Mouse (Mus musculus) embryonic stem cell, embryonic (primary cell): ENCODE results near the gene Apopt1.

Source experiments
- CTCF ChIA-PET, 4 experiments: fragments of 300-600 bp in 2 of 4; fragments of 350-600 bp in 2 of 4; sonication (Branson Sonifier 250); formaldehyde crosslinking; loops; one replicate each; lab custom pipeline; 2022; ENCODE audit warnings: inconsistent platforms in 2 of 4; lab: Charles Lee
- POLR2A ChIA-PET, 4 experiments: fragments of 300-600 bp in 2 of 4; fragments of 350-600 bp in 2 of 4; sonication (Branson Sonifier 250); formaldehyde crosslinking; loops; one replicate each; lab custom pipeline; 2022; ENCODE audit warnings: antibody characterized with exemption in 4 of 4, inconsistent platforms in 1 of 4; lab: Charles Lee

Apopt1 gene

GRCm38 (mm10) chr12:111674850-111675486 is 38.1 kb upstream of the Apopt1 start:
- ChIA-PET POLR2A (interaction anchor here (0.6 to 31.4 kb wide), 36 partner anchors 0 to 510 kb away, joined by 3 to 1165 read pairs (median 4); partner anchors contain the start of genes Eif5 (in 3 of the 4), Ckb (in 2 of the 4), Trmt61a (in 2 of the 4) and Apopt1 (in 1 of the 4)), CTCF (interaction anchor here in 3 of 4 experiments (0.6 to 1.7 kb wide), 8 partner anchors 11 to 250 kb away, joined by 4 to 9 read pairs (median 4); no protein-coding TSS in a partner anchor)

GRCm38 (mm10) chr12:111675797-111676580 is 37.1 kb upstream of the Apopt1 start:
- ChIA-PET POLR2A (interaction anchor here (0.5 to 31.4 kb wide), 36 partner anchors 1 to 1320 kb away, joined by 3 to 1165 read pairs (median 5); partner anchors contain the start of genes Eif5 (in 3 of the 4), Ckb (in 2 of the 4), Trmt61a (in 2 of the 4) and Apopt1 (in 1 of the 4)), CTCF (interaction anchor here (1.0 to 1.7 kb wide), 7 partner anchors 8 to 250 kb away, joined by 3 to 5 read pairs (median 4); no protein-coding TSS in a partner anchor)

DNA sequence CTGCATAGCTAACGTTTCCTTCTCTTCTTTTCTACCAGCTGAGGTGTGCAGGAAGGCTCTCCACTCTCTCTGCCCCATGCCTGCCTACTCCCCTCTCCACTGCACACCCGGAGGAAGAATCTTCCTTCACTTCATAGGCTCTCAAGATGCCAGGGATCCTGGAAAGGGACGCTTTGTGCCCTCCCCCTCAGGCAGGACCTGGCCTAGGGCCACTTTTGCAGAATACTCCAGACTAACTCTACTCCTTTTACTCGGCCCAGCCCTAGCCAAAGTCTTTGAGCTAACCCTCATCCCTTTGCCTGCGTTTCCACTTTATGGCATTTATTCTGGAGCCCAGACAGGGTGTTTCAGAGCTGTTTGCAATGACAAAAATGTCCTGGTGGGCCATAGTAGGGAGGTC is 35.6 kb upstream of the Apopt1 start:
- ChIA-PET CTCF (interaction anchor here in 3 of 4 experiments (0.7 to 2.4 kb wide), 4 partner anchors 9 to 19 kb away, joined by 3 to 12 read pairs (median 5); no protein-coding TSS in a partner anchor), POLR2A (interaction anchor here in 3 of 4 experiments (0.8 to 31.4 kb wide), 21 partner anchors 3 to 260 kb away, joined by 3 to 1165 read pairs (median 10); partner anchors contain the start of genes Ckb (in 2 of the 3), Eif5 (in 2 of the 3), Trmt61a (in 2 of the 3) and Apopt1 (in 1 of the 3))

- ChIA-PET CTCF (interaction anchor here (0.7 to 2.4 kb wide), 11 partner anchors 9 to 61 kb away, joined by 3 to 12 read pairs (median 5); no protein-coding TSS in a partner anchor), POLR2A (interaction anchor here in 3 of 4 experiments (0.7 to 31.4 kb wide), 32 partner anchors 3 to 260 kb away, joined by 3 to 1165 read pairs (median 6); partner anchors contain the start of genes Ckb (in 2 of the 3), Eif5 (in 2 of the 3), Trmt61a (in 2 of the 3) and Xrcc3 (in 2 of the 3))
Measured at GRCm38 (mm10) chr12:111677882-111678669, 35.0 kb upstream of the Apopt1 start, which contains the start of gene Trmt61a. TSS of gene Trmt61a (plus strand) at chr12:111678105.

- CTCF ChIA-PET: interaction anchor here (0.8 to 2.4 kb wide), 10 partner anchors 8 to 60 kb away, joined by 3 to 12 read pairs (median 3); no protein-coding TSS in a partner anchor
- POLR2A ChIA-PET: interaction anchor here (0.6 to 31.4 kb wide), 31 partner anchors 4 to 436 kb away, joined by 3 to 1165 read pairs (median 5); partner anchors contain the start of genes Ckb (in 2 of the 4), Eif5 (in 2 of the 4), Trmt61a (in 2 of the 4) and Zfyve21 (in 2 of the 4)
Measured at GRCm38 (mm10) chr12:111678670-111678933, 34.5 kb upstream of the Apopt1 start.

GRCm38 (mm10) chr12:111678997-111679396 is 34.1 kb upstream of the Apopt1 start:
- CTCF ChIA-PET: interaction anchor here (0.8 to 2.4 kb wide), 11 partner anchors 8 to 60 kb away, joined by 3 to 12 read pairs (median 3); no protein-coding TSS in a partner anchor
- POLR2A ChIA-PET: interaction anchor here (0.6 to 31.4 kb wide), 32 partner anchors 4 to 437 kb away, joined by 3 to 1165 read pairs (median 5); partner anchors contain the start of genes Ckb (in 2 of the 4), Eif5 (in 2 of the 4), Trmt61a (in 2 of the 4) and Zfyve21 (in 2 of the 4)

- ChIA-PET CTCF (interaction anchor here in 3 of 4 experiments (0.6 to 1.2 kb wide), 3 partner anchors 16 to 347 kb away, joined by 4 to 14 read pairs (median 5); no protein-coding TSS in a partner anchor), POLR2A (interaction anchor here in 3 of 4 experiments (0.7 to 31.4 kb wide), 12 partner anchors 5 to 964 kb away, joined by 3 to 1165 read pairs (median 25); partner anchors contain the start of genes Ckb (in 2 of the 3), Trmt61a (in 2 of the 3), Siva1 (in 1 of the 3) and Xrcc3 (in 1 of the 3))
Measured at GRCm38 (mm10) chr12:111680661-111681060, 32.4 kb upstream of the Apopt1 start.

- POLR2A ChIA-PET: interaction anchor here in 3 of 4 experiments (0.7 to 31.4 kb wide), 9 partner anchors 5 to 171 kb away, joined by 3 to 1165 read pairs (median 47); partner anchors contain the start of genes Ckb (in 3 of the 3), Trmt61a (in 2 of the 3), Xrcc3 (in 1 of the 3) and Zfyve21 (in 1 of the 3)
- CTCF ChIA-PET: interaction anchor here in 2 of 4 experiments (0.6 to 1.2 kb wide), 2 partner anchors 15 to 348 kb away, joined by 4 to 14 read pairs; no protein-coding TSS in a partner anchor
Measured at GRCm38 (mm10) chr12:111681305-111681704, 31.8 kb upstream of the Apopt1 start.

- ChIA-PET POLR2A (interaction anchor here in 3 of 4 experiments (0.7 to 31.4 kb wide), 7 partner anchors 4 to 133 kb away, joined by 4 to 1165 read pairs (median 1020); partner anchors contain the start of genes Ckb (in 3 of the 3), Trmt61a (in 2 of the 3) and Zfyve21 (in 1 of the 3)), CTCF (interaction anchor here in 2 of 4 experiments (0.6 to 1.5 kb wide), 3 partner anchors 15 to 301 kb away, joined by 3 to 4 read pairs (median 3); no protein-coding TSS in a partner anchor)
Measured at GRCm38 (mm10) chr12:111682003-111682402, 31.1 kb upstream of the Apopt1 start.

GRCm38 (mm10) chr12:111682806-111683205 is 30.3 kb upstream of the Apopt1 start:
- POLR2A ChIA-PET: interaction anchor here in 3 of 4 experiments (0.6 to 31.4 kb wide), 11 partner anchors 3 to 133 kb away, joined by 3 to 1165 read pairs (median 4); partner anchors contain the start of genes Ckb (in 3 of the 3), Trmt61a (in 2 of the 3) and Zfyve21 (in 1 of the 3)
- CTCF ChIA-PET: interaction anchor here in 1 of 4 experiments (1.5 kb wide), 1 partner anchor 14 kb away, joined by 4 read pairs; no protein-coding TSS in a partner anchor

DNA sequence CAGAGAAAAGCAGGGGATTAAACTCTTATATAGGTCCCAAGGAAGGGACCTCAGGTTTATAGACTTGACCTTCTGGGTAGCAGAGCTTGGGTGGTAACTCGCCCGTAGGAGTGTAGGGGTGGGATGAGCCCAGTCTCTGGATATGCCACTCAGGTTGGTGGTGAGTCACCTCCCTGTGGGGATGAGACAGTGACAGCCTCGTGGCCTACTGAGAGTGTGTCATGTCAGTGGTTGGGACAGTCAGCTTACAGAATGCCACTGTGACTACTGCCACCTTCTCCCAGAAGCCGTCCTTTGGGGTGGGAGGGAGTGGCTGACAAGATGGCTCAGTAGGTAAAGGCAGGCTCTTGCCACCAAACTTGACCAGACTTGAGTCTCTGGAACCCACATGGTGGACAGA is 26.7 kb upstream of the Apopt1 start:
- ChIA-PET POLR2A (interaction anchor here (0.8 to 31.4 kb wide), 15 partner anchors 1 to 111 kb away, joined by 3 to 1165 read pairs (median 6); partner anchors contain the start of genes Ckb (in 4 of the 4), Trmt61a (in 3 of the 4), Apopt1 (in 1 of the 4) and Bag5 (in 1 of the 4)), CTCF (interaction anchor here in 3 of 4 experiments (0.7 to 2.3 kb wide), 4 partner anchors 10 to 18 kb away, joined by 3 to 7 read pairs (median 5); no protein-coding TSS in a partner anchor)

DNA sequence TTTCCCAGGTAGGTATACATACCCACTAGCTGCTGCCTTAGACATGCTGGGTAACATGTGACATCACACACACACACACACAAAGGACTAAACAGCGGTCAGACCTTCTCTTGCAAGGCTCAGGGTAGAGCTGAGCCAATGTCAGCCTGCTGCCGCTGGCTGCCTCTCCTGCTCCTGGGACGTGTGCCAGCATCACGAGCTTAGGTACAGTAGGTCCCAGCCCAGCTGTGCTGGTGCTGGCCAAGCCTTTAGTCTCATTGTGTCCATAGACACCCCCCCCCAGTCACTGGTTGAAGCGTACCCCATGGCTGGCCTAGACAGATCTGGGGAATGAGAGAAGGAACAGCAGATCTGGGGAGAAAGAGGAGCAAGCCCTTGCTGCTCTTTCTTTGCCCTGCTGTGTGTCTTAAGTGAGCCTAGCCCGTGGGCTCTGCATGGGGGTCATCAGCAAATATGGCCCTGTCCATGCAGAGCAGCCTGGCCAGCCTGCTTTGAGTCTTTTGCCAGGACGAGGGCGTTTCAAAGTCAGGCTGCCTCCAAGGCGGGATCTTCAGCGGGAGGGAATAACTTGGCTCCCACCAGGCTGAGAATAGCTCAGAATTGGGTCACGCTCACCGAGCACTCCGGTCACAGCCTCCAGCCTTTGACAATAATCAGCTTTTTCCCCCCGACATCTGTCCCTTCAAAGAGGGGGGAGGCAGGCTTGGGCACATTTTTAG is 25.6 kb upstream of the Apopt1 start:
- ChIA-PET POLR2A (interaction anchor here (0.6 to 31.4 kb wide), 31 partner anchors 1 to 980 kb away, joined by 3 to 1165 read pairs (median 4); partner anchors contain the start of genes Ckb (in 3 of the 4), Trmt61a (in 3 of the 4), Eif5 (in 2 of the 4) and Apopt1 (in 1 of the 4)), CTCF (interaction anchor here in 3 of 4 experiments (0.6 to 2.3 kb wide), 6 partner anchors 8 to 901 kb away, joined by 3 to 18 read pairs (median 6); partner anchors contain the start of gene Inf2 (in 1 of the 3))

DNA sequence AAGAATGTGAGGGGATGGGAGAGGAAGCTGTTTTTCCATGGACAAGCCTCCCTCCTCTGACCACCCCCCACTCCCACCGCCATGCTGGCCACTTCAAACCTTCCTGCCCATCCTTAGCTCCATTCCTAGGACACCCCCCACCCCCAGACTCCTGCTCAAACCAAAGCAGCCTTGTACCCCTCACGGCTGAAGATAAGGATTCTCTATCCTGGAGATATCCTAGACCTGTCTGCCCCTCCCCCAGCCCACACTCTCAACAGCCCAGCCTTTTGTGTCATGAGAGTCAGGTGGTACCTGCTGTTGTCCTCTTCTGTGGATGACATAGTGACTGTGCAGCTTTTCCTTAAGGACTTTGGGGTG is 25.0 kb upstream of the Apopt1 start:
- CTCF ChIA-PET: interaction anchor here in 3 of 4 experiments (0.6 to 2.3 kb wide), 6 partner anchors 8 to 901 kb away, joined by 3 to 18 read pairs (median 6); partner anchors contain the start of gene Inf2 (in 1 of the 3)
- POLR2A ChIA-PET: interaction anchor here (0.7 to 31.4 kb wide), 32 partner anchors 0 to 979 kb away, joined by 3 to 1165 read pairs (median 4); partner anchors contain the start of genes Ckb (in 3 of the 4), Trmt61a (in 3 of the 4), Eif5 (in 2 of the 4) and Apopt1 (in 1 of the 4)

- ChIA-PET POLR2A (interaction anchor here in 3 of 4 experiments (0.7 to 31.4 kb wide), 9 partner anchors 4 to 151 kb away, joined by 3 to 1165 read pairs (median 15); partner anchors contain the start of genes Trmt61a (in 3 of the 3), Ckb (in 2 of the 3) and Eif5 (in 1 of the 3)), CTCF (interaction anchor here in 1 of 4 experiments (0.6 kb wide), 1 partner anchor 26 kb away, joined by 12 read pairs; no protein-coding TSS in a partner anchor)
Measured at GRCm38 (mm10) chr12:111689426-111689825, 23.6 kb upstream of the Apopt1 start.
